Mouse (Mus musculus): ENCODE measurements around the gene Actr3b.

- TF ChIP-seq POLR2A (IDR thresholded peaks at IDR 0.05; ENCODE audit: control insufficient read depth, low read depth, low read length) (no peak), CTCF (IDR thresholded peaks at IDR 0.05; ENCODE audit: control insufficient read depth, insufficient read depth, insufficient replicate concordance, low read depth, low read length) (no peak)
Observed at GRCm38 (mm10) chr5:25866201-25866600, 106.4 kb downstream of the Actr3b start.

Data from testis, adult 2 months (tissue).